Mouse (Mus musculus) hindbrain, embryonic 11.5 days (tissue): ENCODE measurements at regions not wholly inside any gene's neighbourhood (a gene's known extent, or its start where the extent isn't known, plus 50 kb on each side); places are given as distances from the start of the nearest gene placed in this dataset.
A peak's percentile ranks its signal among the peaks of the same experiment; 100 is the strongest.

Experiments used
- ATAC-seq: fragments of 200-750 bp; cut with Nextera tagmentation; 2 replicates; pipeline ENCODE4 v1.8.0; 2017; ENCODE audit warnings: mild to moderate bottlenecking, moderate TSS enrichment, moderate library complexity; ENCODE audit not compliant: low FRiP score
- DNase-seq: peaks from one replicate; pipeline ENCODE4 v3.0.0-alpha.2; 2015; ENCODE audit warnings: low spot score
- H3K27ac ChIP-seq: fragments of 300-500 bp; sonication (generic); 2 replicates; pipeline ENCODE4 v1.5.1; 2014; ENCODE audit warnings: mild to moderate bottlenecking, low read depth, low read length
- H3K27me3 ChIP-seq: fragments of 300-500 bp; sonication (generic); 2 replicates; pipeline ENCODE4 v1.6.1; 2014; ENCODE audit warnings: mild to moderate bottlenecking, low read length, moderate library complexity, mixed read lengths; ENCODE audit not compliant: control insufficient read depth, insufficient read depth
- H3K36me3 ChIP-seq: fragments of 300-500 bp; sonication (generic); 2 replicates; pipeline ENCODE4 v1.6.1; 2014; ENCODE audit warnings: mild to moderate bottlenecking, low read length, moderate library complexity, mixed read lengths; ENCODE audit not compliant: control insufficient read depth, insufficient read depth
- H3K4me1 ChIP-seq: fragments of 300-500 bp; sonication (generic); replicated peaks from 2 replicates; pipeline ENCODE4 v1.6.1; 2014; ENCODE audit warnings: low read length, mixed read lengths; ENCODE audit not compliant: control insufficient read depth, insufficient read depth
- H3K4me2 ChIP-seq: fragments of 300-500 bp; sonication (generic); replicated peaks from 2 replicates; pipeline ENCODE4 v1.6.1; 2014; ENCODE audit warnings: mild to moderate bottlenecking, low read depth, low read length
- H3K4me3 ChIP-seq: fragments of 300-500 bp; sonication (generic); 2 replicates; pipeline ENCODE4 v1.5.1; 2014; ENCODE audit warnings: low read depth, low read length
- H3K9ac ChIP-seq: fragments of 300-500 bp; sonication (generic); 2 replicates; pipeline ENCODE4 v1.6.1; 2014; ENCODE audit warnings: low read depth, low read length
- H3K9me3 ChIP-seq: fragments of 300-500 bp; sonication (generic); 2 replicates; pipeline ENCODE4 v1.6.1; 2016; ENCODE audit warnings: low read length; ENCODE audit not compliant: control insufficient read depth
- WGBS: fragments of 180-500 bp; shearing (Covaris S2); extraction: QIAGEN DNeasy Blood & Tissue Kit; methylation state at CpG from one replicate; pipeline ENCODE4 v1.1.7; 2014; 5-methylcytosine and 5-hydroxymethylcytosine counted together

DNA sequence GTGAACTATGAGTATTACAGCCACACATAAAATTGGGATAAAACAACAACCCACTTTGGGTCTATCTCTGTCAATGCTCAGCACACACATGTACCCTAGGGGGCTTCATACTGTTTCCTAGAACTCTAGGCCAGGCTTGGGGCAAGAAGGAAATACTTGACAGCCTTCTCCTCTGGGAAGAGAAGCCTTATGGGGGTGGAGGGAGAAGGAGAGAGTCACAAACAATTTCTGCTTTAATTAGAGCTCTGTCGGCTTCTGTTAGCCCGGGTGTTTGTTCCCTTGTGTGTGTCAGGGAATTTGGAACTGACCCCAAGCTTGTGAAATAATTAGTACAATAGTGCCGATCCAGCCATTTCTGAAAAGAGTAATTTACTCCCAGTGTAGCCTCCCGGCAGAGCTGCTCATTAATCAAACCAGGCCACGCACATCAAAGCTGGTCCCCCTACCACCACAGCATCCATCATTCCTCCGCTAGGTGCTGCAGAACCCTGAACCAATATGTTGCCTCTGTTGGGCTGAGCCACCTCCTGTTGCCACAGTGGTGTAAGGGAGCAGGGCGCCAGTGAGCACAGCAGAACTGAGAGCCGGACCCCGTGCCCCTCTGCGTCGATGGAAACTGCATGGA is 307.3 kb downstream of the Tmem114 start:
- H3K4me2 ChIP-seq: no peak overlapping the region
- no peak overlapping the region for H3K4me3 ChIP-seq
- peak; percentile 35 for DNase-seq
- H3K9me3 ChIP-seq: no peaks in the 10 kb centered on the region
- WGBS: 48% methylated on average over 11 of the region's 11 CpGs
- ATAC-seq: peak; percentile 45; the same call in 1 of the 2 replicates
- H3K4me1 ChIP-seq: no peaks in the 10 kb centered on the region
- H3K27ac ChIP-seq: no peak overlapping the region
- H3K36me3 ChIP-seq: no peaks in the 10 kb centered on the region
- no peak overlapping the region for H3K9ac ChIP-seq
- no peaks in the 10 kb centered on the region for H3K27me3 ChIP-seq

DNA sequence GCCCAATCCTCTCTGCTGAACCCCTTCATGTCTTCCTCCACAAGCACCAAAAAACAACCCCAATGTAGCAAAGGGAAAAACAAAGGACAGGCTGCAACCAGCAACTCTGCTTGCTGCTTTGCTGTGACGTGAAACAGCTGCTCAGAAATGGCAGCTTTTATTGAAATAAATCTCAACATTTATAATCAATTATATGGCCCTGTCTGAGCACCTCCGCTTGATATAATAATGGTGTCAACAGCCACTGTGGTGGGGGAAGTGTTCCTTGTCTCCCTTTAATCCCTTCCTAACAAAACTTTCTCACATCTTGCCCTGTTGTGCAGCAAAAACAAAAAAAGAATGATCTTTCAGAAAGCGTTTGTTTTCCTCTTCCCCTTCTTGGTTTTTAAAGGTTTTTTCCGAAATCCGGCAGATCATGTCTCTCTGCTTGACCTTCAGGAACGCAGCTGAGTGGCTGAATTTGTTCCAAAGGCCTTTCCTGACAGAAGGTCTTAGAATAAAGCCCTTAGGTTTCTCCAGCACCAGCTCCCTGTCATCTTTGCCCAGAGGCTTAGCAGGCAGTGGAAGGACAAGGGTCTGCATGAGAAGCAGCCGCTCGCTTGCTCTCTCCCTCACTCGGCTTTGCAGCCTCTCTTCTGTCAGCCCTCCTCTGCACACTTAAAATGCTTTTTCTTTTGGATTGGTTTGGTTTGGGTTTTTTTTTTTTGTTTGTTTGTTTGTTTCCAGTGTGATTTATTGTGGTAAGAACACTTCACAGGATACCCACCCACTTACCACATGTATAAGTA is 313.4 kb downstream of the Tmem114 start:
- DNase-seq: no peak
- no peak overlapping the region for H3K9ac ChIP-seq
- H3K4me3 ChIP-seq: no peak overlapping the region
- no peaks in the 10 kb centered on the region for H3K9me3 ChIP-seq
- H3K27ac ChIP-seq: no peak overlapping the region
- ATAC-seq: no peak
- H3K4me2 ChIP-seq: no peak overlapping the region
- H3K36me3 ChIP-seq: no peaks in the 10 kb centered on the region
- H3K27me3 ChIP-seq: no peaks in the 10 kb centered on the region
- WGBS: 70% methylated on average over 9 of the region's 9 CpGs
- no peaks in the 10 kb centered on the region for H3K4me1 ChIP-seq

DNA sequence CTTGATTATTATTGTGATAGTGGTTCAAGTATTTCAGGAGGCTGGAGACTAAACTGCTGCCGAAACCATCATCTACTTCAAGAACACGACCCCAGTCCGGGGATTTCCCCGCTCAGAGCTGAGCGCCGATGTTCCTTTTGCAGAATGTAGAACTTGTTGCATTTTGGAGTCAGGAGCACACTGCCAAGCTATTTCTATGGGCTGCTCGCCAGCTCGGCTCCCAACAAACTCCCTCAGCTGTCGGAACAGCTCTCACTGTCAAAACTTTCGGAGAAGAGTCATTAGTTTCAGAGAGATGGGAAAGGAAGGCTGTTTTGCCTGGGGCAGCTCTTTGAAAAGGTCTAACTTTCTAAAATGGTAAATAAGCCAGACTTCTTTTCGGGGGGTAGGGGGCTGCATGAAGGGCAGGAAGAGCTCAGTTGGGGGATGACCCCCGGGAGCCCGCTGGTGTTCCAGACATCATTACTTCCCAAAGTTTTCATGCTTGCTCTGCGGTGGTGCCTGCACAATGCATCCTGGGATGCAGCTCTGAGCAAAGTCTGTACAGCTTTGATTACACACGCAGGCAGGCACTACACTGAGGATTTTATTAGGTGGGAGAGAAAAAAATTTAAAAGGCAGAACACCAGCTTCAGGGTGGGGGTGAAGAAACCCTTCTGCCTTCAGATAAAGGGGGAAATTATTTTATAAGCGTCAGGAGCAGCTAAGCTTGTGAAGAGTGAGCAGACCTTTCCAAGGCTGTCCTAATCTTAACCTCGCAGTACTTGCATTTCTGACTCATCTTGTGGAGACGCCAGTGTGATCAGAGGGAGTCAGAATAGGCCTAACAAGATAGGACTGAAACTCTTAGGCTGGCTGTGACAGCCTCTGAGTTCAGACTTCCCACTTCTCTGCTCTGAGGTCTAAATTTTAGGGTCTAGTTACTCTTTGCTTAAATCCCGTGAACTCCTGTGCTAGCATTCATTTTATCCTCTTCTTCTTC is 316.5 kb downstream of the Tmem114 start:
- H3K9me3 ChIP-seq: no peaks in the 10 kb centered on the region
- H3K27ac ChIP-seq: no peak overlapping the region
- DNase-seq (no peak), ATAC-seq (no peak)
- no peaks in the 10 kb centered on the region for H3K27me3 ChIP-seq
- H3K4me1 ChIP-seq: no peaks in the 10 kb centered on the region
- H3K36me3 ChIP-seq: no peaks in the 10 kb centered on the region
- no peak overlapping the region for H3K9ac ChIP-seq
- 81% methylated on average over 19 of the region's 19 CpGs for WGBS
- no peak overlapping the region for H3K4me3 ChIP-seq
- H3K4me2 ChIP-seq: no peak overlapping the region

DNA sequence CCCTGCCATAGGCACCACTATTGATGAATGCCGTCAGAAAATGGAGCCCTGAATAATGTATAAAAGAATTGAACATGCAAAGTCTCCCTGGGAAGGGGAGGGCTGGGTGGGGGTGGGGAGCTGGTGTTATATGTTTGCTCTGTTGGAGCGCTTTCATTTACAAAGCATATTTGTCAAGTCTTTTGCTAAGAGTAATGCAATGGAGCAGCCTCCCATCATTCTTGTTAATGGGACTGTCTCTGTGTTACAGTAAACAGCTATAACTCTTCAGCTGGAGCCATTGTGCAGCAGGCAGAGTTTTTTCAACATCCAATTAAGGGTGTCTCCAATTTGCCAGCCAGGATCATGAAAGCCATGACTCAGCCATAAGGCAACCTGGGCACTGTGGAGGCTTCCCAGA is 345.9 kb downstream of the Tmem114 start:
- no peak for DNase-seq
- Histone ChIP-seq H3K4me1 (no peaks in the 10 kb centered on the region), H3K4me2 (no peak overlapping the region), H3K27me3 (no peaks in the 10 kb centered on the region), H3K36me3 (no peaks in the 10 kb centered on the region), H3K27ac (no peak overlapping the region), H3K4me3 (no peak overlapping the region), H3K9ac (no peak overlapping the region), H3K9me3 (no peaks in the 10 kb centered on the region)
- no peak for ATAC-seq
- WGBS: 67% methylated on average over 2 of the region's 2 CpGs

DNA sequence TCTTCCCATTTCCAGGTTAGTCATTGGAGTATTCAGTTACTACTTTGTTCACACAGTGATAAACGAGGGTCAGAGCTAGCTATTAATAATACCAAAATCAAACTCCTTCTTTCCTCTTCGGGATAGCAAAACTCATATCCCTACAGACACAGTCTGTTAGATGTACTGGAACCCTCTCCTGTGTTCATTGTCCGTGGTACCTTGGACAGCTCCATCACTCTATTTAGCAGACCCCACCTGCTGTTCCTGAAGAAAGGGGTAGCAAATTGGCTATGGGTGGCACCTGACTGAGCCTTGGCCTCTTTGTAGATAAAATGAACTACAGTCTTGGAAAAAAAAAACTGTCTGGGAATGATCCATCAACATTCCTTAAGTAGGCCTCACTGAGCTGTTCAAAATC is 346.5 kb downstream of the Tmem114 start:
- no peak overlapping the region for H3K4me3 ChIP-seq
- DNase-seq (peak; percentile 33), ATAC-seq (no peak; the same call in 1 of the 2 replicates)
- H3K27me3 ChIP-seq: no peaks in the 10 kb centered on the region
- no peak overlapping the region for H3K9ac ChIP-seq
- no peak overlapping the region for H3K4me2 ChIP-seq
- H3K36me3 ChIP-seq: no peaks in the 10 kb centered on the region
- WGBS: 57% methylated on average over 3 of the region's 3 CpGs
- H3K4me1 ChIP-seq: no peaks in the 10 kb centered on the region
- H3K9me3 ChIP-seq: no peaks in the 10 kb centered on the region
- H3K27ac ChIP-seq: no peak overlapping the region

DNA sequence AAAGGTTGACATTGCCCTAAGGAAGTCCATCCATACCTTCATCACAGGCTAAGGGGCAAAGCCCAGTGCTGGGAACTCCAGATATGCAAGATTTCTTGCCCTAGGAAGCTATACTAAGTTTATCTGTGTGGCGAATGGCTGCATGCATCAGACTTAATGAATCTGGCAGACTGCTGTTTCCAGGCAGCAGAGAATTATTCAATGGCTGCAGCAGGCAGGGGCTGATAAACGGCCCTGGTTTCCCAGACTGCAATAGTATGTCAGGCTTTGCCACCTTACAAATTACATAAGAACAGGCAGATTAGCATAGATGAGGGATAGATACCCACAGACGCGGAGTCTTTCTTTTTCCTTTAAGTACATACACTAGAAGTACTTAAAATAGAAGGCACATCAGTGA is 350.2 kb downstream of the Tmem114 start:
- H3K9me3 ChIP-seq: no peaks in the 10 kb centered on the region
- no peak overlapping the region for H3K4me2 ChIP-seq
- no peaks in the 10 kb centered on the region for H3K36me3 ChIP-seq
- WGBS: 64% methylated on average over 4 of the region's 4 CpGs
- ATAC-seq: no peak
- no peak for DNase-seq
- H3K4me3 ChIP-seq: no peak overlapping the region
- no peaks in the 10 kb centered on the region for H3K4me1 ChIP-seq
- no peak overlapping the region for H3K9ac ChIP-seq
- no peaks in the 10 kb centered on the region for H3K27me3 ChIP-seq
- no peak overlapping the region for H3K27ac ChIP-seq

DNA sequence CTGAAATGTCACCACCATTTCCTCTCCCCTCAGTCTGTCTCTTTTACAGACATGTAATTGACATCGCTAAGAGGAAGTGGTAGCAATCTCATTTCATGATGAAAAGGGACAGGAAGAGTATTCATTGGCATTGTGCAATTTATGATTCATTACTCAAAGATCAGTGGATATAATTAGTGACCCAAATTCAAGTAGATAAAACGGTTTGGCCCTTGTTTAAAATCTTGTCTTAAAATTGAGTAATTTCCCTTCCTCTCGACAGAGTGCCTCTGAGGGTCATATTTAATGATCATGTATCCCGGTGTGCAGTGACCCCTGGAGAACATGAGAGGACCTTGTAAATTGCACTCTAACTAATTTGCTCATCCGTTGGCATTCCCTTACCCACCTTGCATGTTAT is 371.0 kb downstream of the Tmem114 start:
- no peak overlapping the region for H3K4me2 ChIP-seq
- H3K9me3 ChIP-seq: no peaks in the 10 kb centered on the region
- ATAC-seq: no peak
- H3K4me3 ChIP-seq: no peak overlapping the region
- H3K4me1 ChIP-seq: no peaks in the 10 kb centered on the region
- WGBS: 75% methylated on average over 5 of the region's 5 CpGs
- H3K36me3 ChIP-seq: no peaks in the 10 kb centered on the region
- DNase-seq: no peak
- H3K9ac ChIP-seq: no peak overlapping the region
- H3K27ac ChIP-seq: no peak overlapping the region
- H3K27me3 ChIP-seq: no peaks in the 10 kb centered on the region

DNA sequence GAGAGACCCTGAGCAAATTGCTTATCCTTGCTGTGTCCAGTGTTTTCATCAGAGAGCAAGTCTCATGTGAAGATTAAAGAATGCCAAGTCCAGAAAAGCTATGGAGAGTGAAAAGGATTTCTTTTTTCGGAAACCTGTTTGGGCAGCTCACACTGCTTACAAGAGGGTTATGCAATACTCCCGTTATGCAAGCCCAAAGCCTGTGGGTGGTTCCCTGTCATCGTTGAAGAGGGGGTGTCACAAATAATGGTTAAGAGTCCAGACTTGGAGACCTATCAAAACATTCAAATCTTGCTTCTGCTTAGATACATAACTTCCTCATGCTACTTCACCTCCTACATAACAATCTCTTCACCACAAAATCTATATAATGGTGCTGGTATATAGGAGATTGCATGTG is 416.0 kb downstream of the Tmem114 start:
- Histone ChIP-seq H3K9me3 (no peaks in the 10 kb centered on the region), H3K4me3 (no peak overlapping the region), H3K4me2 (no peak overlapping the region), H3K27ac (no peak overlapping the region), H3K9ac (no peak overlapping the region), H3K27me3 (no peaks in the 10 kb centered on the region), H3K36me3 (no peaks in the 10 kb centered on the region), H3K4me1 (no peaks in the 10 kb centered on the region)
- 82% methylated on average over 3 of the region's 3 CpGs for WGBS
- DNase-seq (no peak), ATAC-seq (no peak)
